ENCODE assay signal across 12 mouse cellular contexts in genomic region chr10:99409744-99410143, GRCm38 (mm10).
A peak's percentile ranks its signal among the peaks of the same experiment; 100 is the strongest.
DNase-seq lines count a peak whose midpoint lies in the region; ATAC-seq and TF ChIP-seq lines count a peak whose summit lies in the region.
"Had no signal": no experiment of that assay in that cellular context is flagged by ENCODE, and none has a peak within 500 bp of the region (broad histone marks: within the 10 kb centered on the region; RNA-seq: fewer than 3 reads in every experiment).

No protein-coding gene starts in this region.

- no peaks in the 10 kb centered on the region for H3K36me3 ChIP-seq in lung, postnatal 0 days (ENCODE audit: insufficient read depth, low read length)
- H3K36me3 ChIP-seq: liver, embryonic 13.5 days; neural tube, embryonic 12.5 days had no signal

- peak overlapping the region; percentile 3; the same call in 1 of the 2 replicates for H3K27ac ChIP-seq in layer of hippocampus, adult 2 months
- H3K27ac ChIP-seq in brown adipose tissue, adult 24 weeks (replicated peaks; ENCODE audit: low read depth, low read length) = peak overlapping the region; percentile 72
- no peak overlapping the region for H3K27ac ChIP-seq in lung, postnatal 0 days (ENCODE audit: low read length)
- H3K27ac ChIP-seq: liver, embryonic 13.5 days; neural tube, embryonic 12.5 days had no signal

- peak; percentile 72 for TF ChIP-seq EP300 in lung, postnatal 0 days (IDR thresholded peaks at IDR 0.05)

- no peaks in the 10 kb centered on the region for H3K27me3 ChIP-seq in lung, postnatal 0 days (replicated peaks; ENCODE audit: insufficient read depth, low read length)
- H3K27me3 ChIP-seq: liver, embryonic 13.5 days; neural tube, embryonic 12.5 days had no signal

- peaks cover 3% of the 10 kb centered on the region; the same call in 1 of the 2 replicates for H3K4me1 ChIP-seq in brown adipose tissue, adult 24 weeks (ENCODE audit: control insufficient read depth, insufficient read depth, insufficient read length, low read length)
- H3K4me1 ChIP-seq in lung, postnatal 0 days (ENCODE audit: insufficient read depth, low read depth, low read length) = no peaks in the 10 kb centered on the region
- H3K4me1 ChIP-seq: liver, embryonic 13.5 days; neural tube, embryonic 12.5 days had no signal

- no peak overlapping the region for H3K4me3 ChIP-seq in layer of hippocampus, adult 2 months
- H3K4me3 ChIP-seq in brown adipose tissue, adult 24 weeks (ENCODE audit: insufficient read depth, low read depth, low read length) = no peak overlapping the region
- H3K4me3 ChIP-seq in lung, postnatal 0 days (ENCODE audit: low read depth, low read length) = no peak overlapping the region
- H3K4me3 ChIP-seq: liver, embryonic 13.5 days; neural tube, embryonic 12.5 days had no signal

- 22% methylated on average over 11 of the region's 11 CpGs for WGBS in lung, postnatal 0 days

- H3K9ac ChIP-seq in lung, postnatal 0 days (replicated peaks; ENCODE audit: low read depth) = no peak overlapping the region
- H3K9ac ChIP-seq: liver, embryonic 13.5 days; neural tube, embryonic 12.5 days had no signal

- no peak for TF ChIP-seq CTCF in layer of hippocampus, adult 2 months (conservative IDR thresholded peaks at IDR 0.05)
- TF ChIP-seq CTCF in lung, postnatal 0 days (IDR thresholded peaks at IDR 0.05) = no peak

- peak; percentile 85 for ATAC-seq in lung, postnatal 0 days
- ATAC-seq: forebrain, embryonic 14.5 days had no signal

- DNase-seq in layer of hippocampus, adult 2 months (ENCODE audit: low spot score in 2 of 2) = no peak
- DNase-seq in layer of hippocampus, adult 18-20 months (ENCODE audit: low spot score in 2 of 2) = no peak
- DNase-seq in heart, postnatal 4 days = peak; percentile 51
- DNase-seq in lung, postnatal 0 days (ENCODE audit: low spot score) = peak; percentile 63
- no peak for DNase-seq in spleen, postnatal 4 days (ENCODE audit: low spot score in 2 of 2)
- DNase-seq in cerebellum, adult 18-20 months = no peak
- no peak for DNase-seq in layer of hippocampus, adult 9-11 months
- DNase-seq: cerebellum, postnatal 14 days; liver, embryonic 13.5 days had no signal

- H3K9me3 ChIP-seq in lung, postnatal 0 days (ENCODE audit: low read length) = no peaks in the 10 kb centered on the region
- H3K9me3 ChIP-seq: neural tube, embryonic 12.5 days had no signal

- H3K4me2 ChIP-seq in lung, postnatal 0 days (replicated peaks; ENCODE audit: low read depth, low read length) = peak overlapping the region; percentile 17; the same call in 1 of the 2 replicates
- H3K4me2 ChIP-seq: liver, embryonic 13.5 days; neural tube, embryonic 12.5 days had no signal

Comparison
In these comparisons a context has a peak if more than half of its experiments do, and no peak if none do; other contexts are left out.
1. DNase-seq: peak in heart, postnatal 4 days (single experiment) and lung, postnatal 0 days (single experiment); none in layer of hippocampus, adult 2 months (0 of 2), layer of hippocampus, adult 18-20 months (0 of 2), spleen, postnatal 4 days (0 of 2), cerebellum, adult 18-20 months (0 of 2) and layer of hippocampus, adult 9-11 months (single experiment).